Comparison of ENCODE assay signal across 9 mouse cellular contexts in genomic region chr5:149389548-149390211, GRCm38 (mm10). TPM values are rescaled to one million over a fixed set of nuclear protein-coding genes. Genes with fewer than 3 reads are reported as not detected.
DNase-seq lines count a peak whose midpoint lies in the region; ATAC-seq and TF ChIP-seq lines count a peak whose summit lies in the region.
"Had no signal": no experiment of that assay in that cellular context is flagged by ENCODE, and none has a peak within 500 bp of the region (broad histone marks: within the 10 kb centered on the region; RNA-seq: fewer than 3 reads in every experiment).

No protein-coding gene starts in this region.

- ATAC-seq in kidney, embryonic 14.5 days (ENCODE audit: low FRiP score, low TSS enrichment), result 0 out of 2 replicates have a peak, but pooled peaks have one; percentile 28
- no peak for ATAC-seq in erythroid progenitor cell, adult 5-6 weeks (replicated peaks; ENCODE audit: low FRiP score, poor library complexity, severe bottlenecking)
- no peak for ATAC-seq in megakaryocyte progenitor cell, adult 5-6 weeks (replicated peaks; ENCODE audit: poor library complexity)
- no peak for ATAC-seq in megakaryocyte, adult 5-6 weeks (ENCODE audit: poor library complexity, severe bottlenecking)

- no peaks in the 10 kb centered on the region for H3K27me3 ChIP-seq in testis, adult 2 months (ENCODE audit: control insufficient read depth, insufficient read depth, low read length)
- H3K27me3 ChIP-seq in kidney, embryonic 14.5 days (ENCODE audit: control insufficient read depth, insufficient read depth, low read length), result no peaks in the 10 kb centered on the region

- no peak overlapping the region for H3K4me3 ChIP-seq in testis, adult 2 months (ENCODE audit: control insufficient read depth, low read depth, low read length)
- no peak overlapping the region for H3K4me3 ChIP-seq in kidney, embryonic 14.5 days (ENCODE audit: low read length)
- H3K4me3 ChIP-seq: midbrain, embryonic 12.5 days had no signal

- H3K36me3 ChIP-seq in testis, adult 2 months (ENCODE audit: control insufficient read depth, insufficient read depth, low read length), result no peaks in the 10 kb centered on the region
- H3K36me3 ChIP-seq in kidney, embryonic 14.5 days (ENCODE audit: control insufficient read depth, insufficient read depth, low read length), result no peaks in the 10 kb centered on the region
- H3K36me3 ChIP-seq: midbrain, embryonic 12.5 days had no signal

- H3K9ac ChIP-seq in kidney, embryonic 14.5 days (ENCODE audit: low read depth, low read length), result no peak overlapping the region
- H3K9ac ChIP-seq: midbrain, embryonic 12.5 days had no signal

- H3K9me3 ChIP-seq in kidney, embryonic 14.5 days (ENCODE audit: control insufficient read depth, low read length), result no peaks in the 10 kb centered on the region

- H3K4me1 ChIP-seq in testis, adult 2 months (ENCODE audit: control insufficient read depth, insufficient read depth, low read length), result no peaks in the 10 kb centered on the region
- H3K4me1 ChIP-seq in kidney, embryonic 14.5 days (ENCODE audit: control insufficient read depth, insufficient read depth, low read length), result 0 out of 2 replicates have a peak, but pooled peaks cover 5% of the 10 kb centered on the region

- intact Hi-C loops in gastrocnemius, postnatal 14 days (cut with DNase I; ENCODE audit: low total_unique reads), result no loop called here

- peak overlapping the region; percentile 46; the same call in 1 of the 2 replicates for H3K27ac ChIP-seq in testis, adult 2 months (ENCODE audit: control insufficient read depth, insufficient read depth, low read depth, low read length)
- H3K27ac ChIP-seq in kidney, embryonic 14.5 days (ENCODE audit: low read depth, low read length), result no peak overlapping the region
- H3K27ac ChIP-seq: midbrain, embryonic 12.5 days had no signal

- WGBS in kidney, embryonic 14.5 days, result 58% methylated on average over 11 of the region's 11 CpGs

- no peak for TF ChIP-seq CTCF in testis, adult 2 months (IDR thresholded peaks at IDR 0.05; ENCODE audit: control insufficient read depth, insufficient read depth, insufficient replicate concordance, low read depth, low read length)

- H3K4me2 ChIP-seq in kidney, embryonic 14.5 days (replicated peaks; ENCODE audit: low read depth, low read length), result no peak overlapping the region
- H3K4me2 ChIP-seq: midbrain, embryonic 12.5 days had no signal

- DNase-seq in testis, postnatal 10 days (ENCODE audit: low spot score), result no peak
- DNase-seq in gastrocnemius, postnatal 14 days, result peak; percentile 72
- no peak for DNase-seq in left cerebral cortex, adult 18-20 months (ENCODE audit: low spot score in 2 of 2)

- TF ChIP-seq POLR2A in testis, adult 2 months (IDR thresholded peaks at IDR 0.05; ENCODE audit: control insufficient read depth, low read depth, low read length), result no peak

RNA-seq across cellular contexts. Expression of gene Medag, which starts 21.9 kb away (rescaled TPM):
- 0.37 and 0.41 TPM in 2 replicates for polyA plus RNA-seq in testis, adult 2 months (2012; rRNA removed)
- 10 to 100 TPM; 16.8 to 17.1 TPM for total RNA-seq in gastrocnemius, postnatal 14 days (2021)
- 0.18 TPM in 1 of 2 replicates, not detected in the other for polyA plus RNA-seq in kidney, embryonic 14.5 days (2014; fragmentation: Nextera tagmentation; extraction: Ambion mirVana)
- total RNA-seq in erythroid progenitor cell, adult 5-6 weeks (2015; ENCODE audit: low replicate concordance), result not detected in 2 replicates
- total RNA-seq in erythroid progenitor cell, adult 5-6 weeks (2017; ENCODE audit: low replicate concordance), result not detected in 2 replicates
- total RNA-seq in megakaryocyte progenitor cell, adult 5-6 weeks (2015), result 0.07 TPM in 1 of 2 replicates, not detected in the other
- total RNA-seq in megakaryocyte progenitor cell, adult 5-6 weeks (2017), result not detected in 2 replicates
- 10 to 100 TPM; 18.6 to 23.0 TPM for total RNA-seq in left cerebral cortex, adult 18-20 months (2021)
- not detected in 2 replicates for total RNA-seq in megakaryocyte, adult 5-6 weeks (2015)
- not detected in 2 replicates for total RNA-seq in megakaryocyte, adult 5-6 weeks (2017)

RNA-seq across cellular contexts. Expression of gene Tex26, which starts 49.8 kb away (rescaled TPM):
- polyA plus RNA-seq in testis, adult 2 months (2012; rRNA removed), result 30.1 and 35.9 TPM in 2 replicates
- under 1 TPM in 1 of 2 experiments, not detected in 1; 0.39 TPM for total RNA-seq in gastrocnemius, postnatal 14 days (2021)
- polyA plus RNA-seq in kidney, embryonic 14.5 days (2014; fragmentation: Nextera tagmentation; extraction: Ambion mirVana), result 0.19 and 0.26 TPM in 2 replicates
- total RNA-seq in erythroid progenitor cell, adult 5-6 weeks (2015; ENCODE audit: low replicate concordance), result not detected in 2 replicates
- total RNA-seq in erythroid progenitor cell, adult 5-6 weeks (2017; ENCODE audit: low replicate concordance), result not detected in 2 replicates
- total RNA-seq in megakaryocyte progenitor cell, adult 5-6 weeks (2015), result not detected in 2 replicates
- not detected in 2 replicates for total RNA-seq in megakaryocyte progenitor cell, adult 5-6 weeks (2017)
- total RNA-seq in left cerebral cortex, adult 18-20 months (2021), result under 1 TPM in 1 of 2 experiments, not detected in 1; 0.54 TPM
- not detected in 2 replicates for total RNA-seq in megakaryocyte, adult 5-6 weeks (2015)
- total RNA-seq in megakaryocyte, adult 5-6 weeks (2017), result not detected in 2 replicates

Comparison
In these comparisons a context has a peak if more than half of its experiments do, and no peak if none do; other contexts are left out.
1. RNA of gene Medag, which starts 21.9 kb away (total RNA-seq): 18.6 to 23.0 TPM in left cerebral cortex, adult 18-20 months and 16.8 to 17.1 TPM in gastrocnemius, postnatal 14 days; 0.07 TPM in megakaryocyte progenitor cell, adult 5-6 weeks, not detected in erythroid progenitor cell, adult 5-6 weeks and not detected in megakaryocyte, adult 5-6 weeks; every median in the first group is over 10 times any median in the second.